Mouse (Mus musculus): Measurements from ENCODE around the gene Dpp8. TPM values are rescaled to one million over a fixed set of nuclear protein-coding genes. Genes with fewer than 3 reads are reported as not detected.

Gene Dpp8
- total RNA-seq, 1 experiment = 17.9 TPM

DNA sequence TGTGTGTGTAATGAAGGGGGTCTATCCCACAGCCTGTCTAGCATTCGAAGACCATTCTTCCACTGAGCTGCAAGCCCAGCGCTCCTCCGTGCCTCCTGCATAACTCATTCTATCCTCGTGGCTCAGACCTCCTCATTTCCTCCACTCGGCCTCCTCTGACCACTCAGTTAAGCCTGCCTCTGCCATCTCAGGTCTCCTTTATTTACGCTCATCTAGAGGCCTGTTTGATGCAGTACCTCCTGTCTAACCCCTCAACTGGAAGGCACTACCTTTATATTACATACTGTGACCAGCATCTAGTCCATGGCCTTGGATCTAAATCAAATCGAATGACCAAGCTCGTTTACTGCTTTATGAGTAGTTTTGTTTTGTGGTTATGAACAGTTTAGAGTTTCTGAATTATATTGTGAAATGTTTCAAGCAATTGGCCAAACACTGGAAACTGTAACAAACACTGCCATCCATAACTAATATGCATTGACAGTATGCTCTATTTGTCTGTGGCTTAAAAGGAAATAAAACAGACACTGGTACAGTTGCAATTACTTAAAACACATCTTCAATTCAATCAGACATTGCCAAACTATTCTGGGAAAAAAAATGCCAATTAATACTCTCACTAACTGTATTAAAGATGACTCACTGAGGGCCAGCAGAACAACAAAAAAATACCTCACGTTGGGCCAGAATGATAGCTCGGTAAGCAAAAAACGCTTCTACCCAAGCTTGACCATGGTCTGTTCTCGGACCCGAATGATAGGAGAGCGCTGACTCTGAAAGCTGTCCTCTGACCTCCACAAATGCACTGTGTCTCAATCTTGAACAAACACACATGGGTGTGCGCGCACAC is 15.0 kb upstream of the Dpp8 start:
- Histone ChIP-seq H3K9ac (ENCODE audit: insufficient read depth, low read depth, low read length, poor library complexity, severe bottlenecking) (no peak overlapping the region), H3K9me3 (ENCODE audit: control insufficient read depth, insufficient read depth, low read depth, low read length) (no peaks in the 10 kb centered on the region), H3K4me1 (ENCODE audit: control insufficient read depth in 2 of 2, insufficient read depth in 2 of 2, low read length in 2 of 2, poor library complexity in 1 of 2) (peaks cover 2 to 5% of the 10 kb centered on the region in 2 experiments; a peak in 2 of 4 replicates), H3K27ac (ENCODE audit: insufficient read depth, low read depth, low read length, poor library complexity, severe bottlenecking) (no peak overlapping the region), H3K36me3 (ENCODE audit: control insufficient read depth, insufficient read depth, low read length, poor library complexity, severe bottlenecking) (no peaks in the 10 kb centered on the region), H3K4me3 (ENCODE audit: insufficient read depth in 1 of 2, low read depth in 1 of 2, low read length in 2 of 2, poor library complexity in 1 of 2, severe bottlenecking in 1 of 2) (no peak overlapping the region)
- no peak for TF ChIP-seq ZNF384 (IDR thresholded peaks at IDR 0.05; ENCODE audit: low read depth, low read length)
- in situ Hi-C loops (cut with MboI; ENCODE audit: low sequenced_read_pairs in 2 of 2, unreplicated experiment in 2 of 2) = no loop called here
- DNase-seq (ENCODE audit: low read depth, low spot score) = no peak

DNA sequence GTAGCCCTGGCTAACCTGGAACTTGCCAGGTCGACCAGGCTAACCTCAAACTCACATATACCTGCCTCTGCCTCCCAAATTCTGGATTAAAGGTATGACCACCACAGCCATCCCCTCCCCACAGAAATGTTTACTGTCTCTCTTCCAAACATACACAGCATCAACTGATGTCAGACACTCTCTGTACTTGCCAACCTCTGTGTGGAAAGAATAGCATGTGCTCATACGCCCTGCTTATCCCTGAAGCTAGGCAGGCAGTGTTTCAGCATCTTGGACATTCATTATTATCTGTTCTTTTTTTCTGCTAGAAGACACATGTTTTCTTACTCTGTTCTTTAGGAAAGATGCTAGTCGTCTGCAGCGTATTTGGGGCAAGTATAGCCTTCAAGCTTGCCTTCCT is 14.3 kb upstream of the Dpp8 start:
- Histone ChIP-seq H3K4me1 (ENCODE audit: control insufficient read depth in 2 of 2, insufficient read depth in 2 of 2, low read length in 2 of 2, poor library complexity in 1 of 2) (peaks cover 2 to 6% of the 10 kb centered on the region in 2 experiments; a peak in 2 of 4 replicates), H3K27ac (ENCODE audit: insufficient read depth, low read depth, low read length, poor library complexity, severe bottlenecking) (no peak overlapping the region), H3K36me3 (ENCODE audit: control insufficient read depth, insufficient read depth, low read length, poor library complexity, severe bottlenecking) (no peaks in the 10 kb centered on the region), H3K4me3 (ENCODE audit: insufficient read depth in 1 of 2, low read depth in 1 of 2, low read length in 2 of 2, poor library complexity in 1 of 2, severe bottlenecking in 1 of 2) (no peak overlapping the region), H3K9ac (ENCODE audit: insufficient read depth, low read depth, low read length, poor library complexity, severe bottlenecking) (no peak overlapping the region), H3K9me3 (ENCODE audit: control insufficient read depth, insufficient read depth, low read depth, low read length) (no peaks in the 10 kb centered on the region)
- in situ Hi-C loops (cut with MboI; ENCODE audit: low sequenced_read_pairs in 2 of 2, unreplicated experiment in 2 of 2) = no loop called here
- no peak for DNase-seq (ENCODE audit: low read depth, low spot score)
- TF ChIP-seq CHD2 (IDR thresholded peaks at IDR 0.05; ENCODE audit: low read depth, low read length) (no peak), ZC3H11A (IDR thresholded peaks at IDR 0.05; ENCODE audit: borderline replicate concordance, low read depth, low read length) (no peak), MAFK (IDR thresholded peaks at IDR 0.05; ENCODE audit: insufficient read depth, low read depth, low read length) (no peak), ZNF384 (IDR thresholded peaks at IDR 0.05; ENCODE audit: low read depth, low read length) (no peak), HCFC1 (IDR thresholded peaks at IDR 0.05; ENCODE audit: borderline replicate concordance, insufficient read depth, low read length) (no peak)

DNA sequence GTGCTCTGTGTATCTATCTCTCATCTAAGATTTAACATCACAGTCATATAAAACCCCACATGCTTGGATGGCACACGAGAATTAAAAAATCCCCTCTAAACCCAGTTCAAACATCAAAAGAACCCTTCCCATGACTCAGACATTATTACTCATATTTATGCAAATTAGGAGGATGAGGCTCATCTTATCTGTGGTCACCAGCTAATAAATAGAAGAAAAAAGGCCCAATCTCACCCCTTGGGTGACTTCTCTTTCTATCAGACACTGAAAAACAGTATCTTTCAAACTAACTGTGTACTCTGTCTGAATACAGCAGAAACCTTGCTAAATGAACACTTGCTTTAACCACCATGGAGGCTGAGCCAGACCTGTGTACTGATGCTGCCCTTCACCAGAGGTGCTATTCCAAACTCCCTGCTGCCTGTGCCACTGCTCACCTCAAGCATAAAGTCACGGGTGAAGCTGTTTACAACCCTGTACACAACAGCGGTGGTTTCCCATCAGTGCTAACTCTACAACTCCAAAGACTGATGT is 13.6 kb upstream of the Dpp8 start:
- Histone ChIP-seq H3K9me3 (ENCODE audit: control insufficient read depth, insufficient read depth, low read depth, low read length) (no peaks in the 10 kb centered on the region), H3K36me3 (ENCODE audit: control insufficient read depth, insufficient read depth, low read length, poor library complexity, severe bottlenecking) (no peaks in the 10 kb centered on the region), H3K27ac (ENCODE audit: insufficient read depth, low read depth, low read length, poor library complexity, severe bottlenecking) (no peak overlapping the region), H3K9ac (ENCODE audit: insufficient read depth, low read depth, low read length, poor library complexity, severe bottlenecking) (no peak overlapping the region), H3K4me3 (ENCODE audit: insufficient read depth in 1 of 2, low read depth in 1 of 2, low read length in 2 of 2, poor library complexity in 1 of 2, severe bottlenecking in 1 of 2) (no peak overlapping the region), H3K4me1 (ENCODE audit: control insufficient read depth in 2 of 2, insufficient read depth in 2 of 2, low read length in 2 of 2, poor library complexity in 1 of 2) (peaks cover 2 to 6% of the 10 kb centered on the region in 2 experiments; a peak in 2 of 4 replicates)
- in situ Hi-C loops (cut with MboI; ENCODE audit: low sequenced_read_pairs in 2 of 2, unreplicated experiment in 2 of 2) = no loop called here
- TF ChIP-seq HCFC1 (IDR thresholded peaks at IDR 0.05; ENCODE audit: borderline replicate concordance, insufficient read depth, low read length) (no peak), CHD2 (IDR thresholded peaks at IDR 0.05; ENCODE audit: low read depth, low read length) (no peak)
- no peak for DNase-seq (ENCODE audit: low read depth, low spot score)

DNA sequence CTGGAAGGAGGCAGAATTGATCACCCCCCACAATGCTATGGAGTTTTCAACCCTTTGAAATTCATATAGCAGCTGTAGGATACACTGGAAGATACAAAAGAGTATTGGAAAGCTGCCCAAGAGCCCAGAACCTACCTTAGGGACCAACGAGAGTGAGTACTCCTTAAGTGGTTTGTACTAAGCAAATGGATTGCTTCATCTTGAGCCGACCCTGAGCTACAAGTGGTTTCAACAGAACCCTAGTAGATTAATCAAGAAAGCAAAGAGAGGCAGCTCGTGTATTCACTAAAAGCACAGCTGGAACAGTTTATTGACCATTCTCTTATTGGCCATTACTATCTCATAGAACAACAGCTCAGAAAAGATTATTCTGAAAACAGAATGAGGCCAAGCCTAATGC is 13.1 kb upstream of the Dpp8 start:
- no peaks in the 10 kb centered on the region for H3K36me3 ChIP-seq (ENCODE audit: control insufficient read depth, insufficient read depth, low read length, poor library complexity, severe bottlenecking)
- TF ChIP-seq CHD2 (IDR thresholded peaks at IDR 0.05; ENCODE audit: low read depth, low read length) (no peak), HCFC1 (IDR thresholded peaks at IDR 0.05; ENCODE audit: borderline replicate concordance, insufficient read depth, low read length) (no peak), ZC3H11A (IDR thresholded peaks at IDR 0.05; ENCODE audit: borderline replicate concordance, low read depth, low read length) (no peak), MAFK (IDR thresholded peaks at IDR 0.05; ENCODE audit: insufficient read depth, low read depth, low read length) (no peak), ZNF384 (IDR thresholded peaks at IDR 0.05; ENCODE audit: low read depth, low read length) (no peak)
- in situ Hi-C loops (cut with MboI; ENCODE audit: low sequenced_read_pairs in 2 of 2, unreplicated experiment in 2 of 2) = no loop called here
- H3K9me3 ChIP-seq (ENCODE audit: control insufficient read depth, insufficient read depth, low read depth, low read length) = no peaks in the 10 kb centered on the region
- H3K4me3 ChIP-seq (ENCODE audit: insufficient read depth in 1 of 2, low read depth in 1 of 2, low read length in 2 of 2, poor library complexity in 1 of 2, severe bottlenecking in 1 of 2) = no peak overlapping the region
- H3K4me1 ChIP-seq (ENCODE audit: control insufficient read depth in 2 of 2, insufficient read depth in 2 of 2, low read length in 2 of 2, poor library complexity in 1 of 2) = peaks cover 2 to 6% of the 10 kb centered on the region in 2 experiments; a peak in 2 of 4 replicates
- no peak overlapping the region for H3K9ac ChIP-seq (ENCODE audit: insufficient read depth, low read depth, low read length, poor library complexity, severe bottlenecking)
- H3K27ac ChIP-seq (ENCODE audit: insufficient read depth, low read depth, low read length, poor library complexity, severe bottlenecking) = no peak overlapping the region
- no peak for DNase-seq (ENCODE audit: low read depth, low spot score)
